Mouse (Mus musculus): ENCODE results near the gene Vat1.
A peak's percentile ranks its signal among the peaks of the same experiment; 100 is the strongest.
"Not testable (repeated sequence)": the region's sequence is repeated elsewhere in the genome, so short reads cannot be mapped to it uniquely, and the experiment has no call there.

Gene Vat1

DNA sequence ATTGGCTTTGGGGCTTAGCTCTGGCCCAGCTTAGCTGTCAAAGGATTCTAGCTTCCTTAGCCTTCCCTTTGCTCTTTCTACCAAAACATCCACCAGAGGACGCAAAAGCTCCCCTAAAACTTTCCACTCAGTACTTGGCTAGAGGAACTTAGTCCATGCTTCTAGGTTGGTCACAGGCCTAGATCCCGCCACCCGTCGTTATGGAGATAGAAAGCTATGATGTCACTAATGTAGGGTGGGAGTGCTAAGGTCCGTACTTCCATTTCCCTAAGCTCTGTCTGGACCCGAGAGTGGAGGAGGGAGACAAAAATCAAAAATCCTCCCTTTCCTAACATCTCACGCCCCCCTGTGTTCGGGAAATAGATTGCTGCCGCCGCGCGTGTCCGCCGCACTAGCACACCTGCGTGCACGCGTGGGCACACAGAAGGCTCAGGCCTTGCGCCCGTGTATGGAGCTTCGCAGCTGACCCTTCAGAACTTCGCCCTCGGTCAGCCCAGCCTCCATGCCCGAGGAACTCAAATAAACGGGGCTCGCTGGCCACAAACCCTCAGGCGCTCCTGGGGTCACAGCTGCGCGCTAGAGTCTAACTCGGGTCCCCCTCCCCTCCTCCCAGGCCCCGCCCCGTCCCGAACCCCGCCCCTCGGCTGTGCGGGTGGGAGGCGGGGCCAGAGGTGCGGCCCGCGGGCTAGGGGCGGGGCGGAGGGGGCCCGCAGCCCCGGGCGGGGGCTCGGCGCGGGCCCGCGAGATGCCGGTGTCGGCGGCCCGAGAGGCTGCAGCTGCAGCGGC lies 1.6 kb upstream of the Vat1 start:
- ATAC-seq (ENCODE audit: insufficient number of reproducible peaks, low FRiP score, low TSS enrichment): 0 out of 2 replicates have a peak, but pooled peaks have one; percentile 26

- not testable (repeated sequence) for ATAC-seq (ENCODE audit: insufficient number of reproducible peaks, low FRiP score, low TSS enrichment)
Measured at GRCm38 (mm10) chr11:101466552-101466950, 521 bp upstream of the Vat1 start.

GRCm38 (mm10) chr11:101465101-101465868 lies 745 bp downstream of the Vat1 start:
- ATAC-seq (ENCODE audit: insufficient number of reproducible peaks, low FRiP score, low TSS enrichment): no peak

GRCm38 (mm10) chr11:101464211-101465100 lies 1.6 kb downstream of the Vat1 start, which contains the start of gene Rnd2:
TSS of gene Rnd2 (plus strand) at chr11:101464999.
- no peak for ATAC-seq (ENCODE audit: insufficient number of reproducible peaks, low FRiP score, low TSS enrichment)

- ATAC-seq (ENCODE audit: insufficient number of reproducible peaks, low FRiP score, low TSS enrichment): no peak
Measured at GRCm38 (mm10) chr11:101462583-101463440, 3.2 kb downstream of the Vat1 start.

- no peak for ATAC-seq (ENCODE audit: insufficient number of reproducible peaks, low FRiP score, low TSS enrichment)
Measured at GRCm38 (mm10) chr11:101462141-101462540, 3.9 kb downstream of the Vat1 start.

GRCm38 (mm10) chr11:101460321-101460720 lies 5.7 kb downstream of the Vat1 start:
- no peak for ATAC-seq (ENCODE audit: insufficient number of reproducible peaks, low FRiP score, low TSS enrichment)

- no peak for ATAC-seq (ENCODE audit: insufficient number of reproducible peaks, low FRiP score, low TSS enrichment)
Measured at GRCm38 (mm10) chr11:101459716-101460115, 6.3 kb downstream of the Vat1 start.

DNA sequence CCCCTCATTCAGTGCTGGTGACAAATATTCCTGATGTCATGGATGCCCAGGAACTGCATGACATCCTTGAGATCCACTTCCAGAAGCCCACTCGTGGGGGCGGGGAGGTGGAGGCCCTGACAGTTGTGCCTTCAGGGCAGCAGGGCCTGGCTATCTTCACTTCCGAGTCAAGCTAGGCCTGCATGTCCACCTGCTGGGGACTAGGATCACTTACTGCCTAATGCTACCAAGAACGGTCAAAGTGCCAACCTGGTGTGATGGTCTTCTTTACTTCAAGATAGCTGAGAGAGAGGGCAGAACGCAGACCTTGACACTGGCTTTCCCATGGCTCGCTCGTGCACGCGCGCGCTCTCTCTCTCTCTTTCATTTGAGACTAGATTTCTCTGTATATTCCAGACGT lies 7.8 kb downstream of the Vat1 start:
- no peak for ATAC-seq (ENCODE audit: insufficient number of reproducible peaks, low FRiP score, low TSS enrichment)

- no peak for ATAC-seq (ENCODE audit: insufficient number of reproducible peaks, low FRiP score, low TSS enrichment)
Measured at GRCm38 (mm10) chr11:101457631-101458030, 8.4 kb downstream of the Vat1 start.

GRCm38 (mm10) chr11:101455627-101456026 lies 10.4 kb downstream of the Vat1 start:
- no peak for ATAC-seq (ENCODE audit: insufficient number of reproducible peaks, low FRiP score, low TSS enrichment)

GRCm38 (mm10) chr11:101454702-101455101 lies 11.3 kb downstream of the Vat1 start:
- no peak for ATAC-seq (ENCODE audit: insufficient number of reproducible peaks, low FRiP score, low TSS enrichment)

DNA sequence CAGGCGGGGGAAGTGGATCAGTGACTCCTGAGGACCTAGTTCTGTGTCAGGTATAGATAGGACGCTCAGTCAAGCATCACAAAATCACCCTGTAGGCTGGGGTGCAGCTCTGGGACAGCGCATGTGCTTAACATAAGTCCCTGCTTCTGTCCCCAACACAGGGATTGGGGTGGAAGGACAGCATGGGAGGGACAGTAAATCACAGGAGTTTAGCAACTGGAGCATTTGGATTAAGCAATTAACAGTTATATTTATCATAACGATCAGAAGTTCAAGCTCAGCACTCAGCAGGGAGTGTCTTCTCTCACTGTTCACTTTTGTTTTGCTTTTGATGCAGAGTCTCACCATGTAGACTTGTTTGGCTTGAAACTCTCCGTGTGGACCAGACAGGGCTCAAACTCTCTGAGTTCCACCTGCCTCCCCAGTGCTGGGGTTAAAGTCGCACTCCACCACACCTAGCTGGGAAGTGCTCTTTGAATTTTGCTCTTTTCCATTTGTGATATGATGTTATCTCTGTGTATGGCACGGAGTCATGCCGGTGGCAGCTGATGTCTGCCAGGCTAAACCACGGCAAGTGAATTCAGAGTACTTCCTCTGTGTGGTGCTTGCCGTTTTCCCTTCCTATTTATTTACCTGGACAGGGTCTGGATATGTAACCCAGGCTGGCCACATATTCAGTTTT lies 13.8 kb downstream of the Vat1 start:
- no peak for ATAC-seq (ENCODE audit: insufficient number of reproducible peaks, low FRiP score, low TSS enrichment)

- ATAC-seq (ENCODE audit: insufficient number of reproducible peaks, low FRiP score, low TSS enrichment): no peak
Measured at GRCm38 (mm10) chr11:101451536-101451935, 14.5 kb downstream of the Vat1 start.

GRCm38 (mm10) chr11:101450394-101450793 lies 15.6 kb downstream of the Vat1 start:
- no peak for ATAC-seq (ENCODE audit: insufficient number of reproducible peaks, low FRiP score, low TSS enrichment)

DNA sequence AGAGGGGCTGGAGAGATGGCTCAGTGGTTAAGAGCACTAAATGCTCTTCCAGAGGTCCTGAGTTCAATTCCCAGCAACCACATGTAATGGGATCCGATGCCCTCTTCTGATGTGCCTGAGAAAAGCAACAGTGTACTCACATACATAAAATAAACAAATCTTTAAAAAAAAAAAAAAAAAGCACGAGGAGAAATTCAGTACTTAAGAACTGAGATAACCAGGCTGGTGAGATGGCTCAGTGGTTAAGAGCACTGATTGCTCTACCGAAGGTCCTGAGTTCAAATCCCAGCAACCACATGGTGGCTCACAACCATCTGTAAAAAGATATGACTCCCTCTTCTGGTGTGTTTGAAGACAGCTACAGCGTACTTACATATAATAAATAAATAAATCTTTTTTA lies 16.4 kb downstream of the Vat1 start:
- ATAC-seq (ENCODE audit: insufficient number of reproducible peaks, low FRiP score, low TSS enrichment): not testable (repeated sequence)

- ATAC-seq (ENCODE audit: insufficient number of reproducible peaks, low FRiP score, low TSS enrichment): no peak
Measured at GRCm38 (mm10) chr11:101448899-101449298, 17.1 kb downstream of the Vat1 start.

DNA sequence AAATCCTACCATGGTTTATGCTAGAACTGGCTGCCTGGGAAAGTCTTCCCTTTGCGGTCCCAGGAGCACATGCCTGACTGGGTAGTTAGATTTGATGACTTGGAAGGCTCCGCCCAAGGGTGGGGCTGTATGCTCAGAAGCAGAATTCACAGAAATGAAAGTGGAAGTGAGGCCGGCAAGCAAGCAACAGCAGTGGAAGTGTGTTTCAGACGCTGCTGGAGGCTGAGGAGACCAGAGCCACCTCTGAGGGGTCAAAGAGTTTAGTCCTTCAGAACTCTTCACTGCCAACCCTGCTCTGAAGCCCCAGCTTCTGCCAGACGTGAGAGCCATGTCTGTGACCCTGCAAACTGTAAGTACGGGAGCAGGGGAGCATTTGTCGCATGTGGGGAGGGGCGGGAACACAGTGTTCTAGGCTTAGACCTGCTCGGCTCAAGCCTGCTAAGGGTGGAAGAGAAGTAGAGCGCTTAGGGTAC lies 17.7 kb downstream of the Vat1 start, which contains the start of gene Ifi35:
TSS of gene Ifi35 (plus strand) at position 134 of the 473 bp plus-strand sequence.
- no peak for ATAC-seq (ENCODE audit: insufficient number of reproducible peaks, low FRiP score, low TSS enrichment)

DNA sequence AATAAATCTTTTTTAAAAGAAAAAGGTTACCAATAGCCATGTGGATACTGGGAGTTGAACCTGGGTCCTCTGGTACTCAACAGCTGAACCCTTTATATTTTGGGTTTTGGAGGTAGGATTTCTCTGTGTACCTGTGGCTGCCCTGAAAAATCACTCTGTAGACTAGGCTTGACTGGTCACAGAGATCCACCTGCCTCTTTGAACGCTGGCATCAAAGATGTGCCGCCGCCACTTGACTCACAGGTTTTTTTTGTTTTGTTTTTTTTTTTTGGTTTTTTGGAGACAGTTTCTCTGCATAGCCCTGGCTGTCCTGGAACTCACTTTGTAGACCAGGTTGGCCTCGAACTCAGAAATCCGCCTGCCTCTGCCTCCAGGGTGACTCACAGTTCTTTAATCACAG lies 18.2 kb downstream of the Vat1 start:
- ATAC-seq (ENCODE audit: insufficient number of reproducible peaks, low FRiP score, low TSS enrichment): no peak

Data from cerebellum, adult (tissue).